Mouse (Mus musculus): ENCODE measurements at regions not wholly inside any gene's neighbourhood (a gene's known extent, or its start where the extent isn't known, plus 50 kb on each side); places are given as distances from the start of the nearest gene placed in this dataset.

- peak; percentile 51 for DNase-seq (ENCODE audit: low read depth, low spot score)
These were observed 86.0 kb upstream of the Runx3 start for GRCm38 (mm10) chr4:135034406-135034805.

DNA sequence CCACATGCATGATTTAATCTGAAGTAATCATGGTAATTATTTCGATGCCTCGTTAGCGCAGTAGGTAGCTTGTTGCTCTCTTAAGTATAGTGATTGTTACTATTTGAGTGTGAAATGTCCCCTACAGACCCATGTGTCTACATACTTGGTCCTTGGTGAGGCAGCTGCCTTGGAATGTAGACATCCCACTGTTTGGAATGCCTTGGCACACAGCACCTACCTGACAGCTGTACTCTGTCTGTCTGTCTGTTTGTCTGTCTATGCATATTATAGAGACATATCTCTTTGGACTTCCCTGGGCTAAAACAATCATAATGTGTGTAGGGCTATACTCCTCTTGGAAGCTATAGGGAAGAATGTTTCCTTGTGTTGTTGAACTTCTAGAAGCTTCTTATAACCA is 83.7 kb upstream of the Runx3 start:
- DNase-seq (ENCODE audit: low read depth, low spot score) = no peak

GRCm38 (mm10) chr4:135039234-135039633 is 81.2 kb upstream of the Runx3 start:
- DNase-seq (ENCODE audit: low read depth, low spot score) = no peak

DNA sequence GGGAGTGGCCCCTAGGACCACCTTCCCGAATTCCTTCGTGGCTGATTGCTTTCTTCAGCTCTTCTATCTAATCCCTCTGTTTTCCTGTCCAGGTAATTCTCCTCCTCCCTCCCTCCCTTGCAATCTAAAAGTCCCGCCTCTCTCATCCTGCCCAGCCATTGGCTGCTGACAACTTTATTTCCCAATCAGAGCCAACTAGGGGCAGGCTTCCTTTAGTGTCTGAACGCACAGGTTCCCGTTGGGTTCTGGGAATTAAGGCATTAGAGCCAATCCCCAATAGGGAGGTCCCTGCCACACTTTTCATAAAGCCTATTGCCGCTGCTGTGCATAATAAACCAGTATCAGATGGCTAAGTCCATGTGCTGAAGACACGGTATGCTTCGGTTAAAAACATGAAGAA is 78.5 kb upstream of the Runx3 start:
- DNase-seq (ENCODE audit: low read depth, low spot score) = no peak

GRCm38 (mm10) chr4:135042501-135042900 is 78.0 kb upstream of the Runx3 start:
- no peak for DNase-seq (ENCODE audit: low read depth, low spot score)

DNA sequence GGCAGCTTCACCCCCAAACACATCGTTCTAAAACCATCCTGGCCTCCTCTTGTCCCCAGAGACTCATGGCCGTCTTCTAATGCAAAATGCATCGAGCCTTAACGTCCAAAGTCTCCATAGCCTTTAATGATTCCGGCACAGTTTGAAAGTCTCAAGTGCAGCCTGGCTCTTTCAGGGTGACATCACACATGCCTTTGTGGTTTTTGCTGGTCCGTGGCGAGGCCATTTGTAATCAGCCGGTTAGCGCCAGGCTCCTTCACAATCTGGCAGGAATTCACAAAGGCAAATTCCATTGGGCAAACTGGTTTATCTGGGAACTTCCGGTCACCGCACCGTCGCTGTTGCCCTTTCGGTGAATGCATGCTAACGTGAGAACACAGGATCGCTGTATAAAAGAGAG is 75.4 kb upstream of the Runx3 start:
- DNase-seq (ENCODE audit: low read depth, low spot score) = no peak

DNA sequence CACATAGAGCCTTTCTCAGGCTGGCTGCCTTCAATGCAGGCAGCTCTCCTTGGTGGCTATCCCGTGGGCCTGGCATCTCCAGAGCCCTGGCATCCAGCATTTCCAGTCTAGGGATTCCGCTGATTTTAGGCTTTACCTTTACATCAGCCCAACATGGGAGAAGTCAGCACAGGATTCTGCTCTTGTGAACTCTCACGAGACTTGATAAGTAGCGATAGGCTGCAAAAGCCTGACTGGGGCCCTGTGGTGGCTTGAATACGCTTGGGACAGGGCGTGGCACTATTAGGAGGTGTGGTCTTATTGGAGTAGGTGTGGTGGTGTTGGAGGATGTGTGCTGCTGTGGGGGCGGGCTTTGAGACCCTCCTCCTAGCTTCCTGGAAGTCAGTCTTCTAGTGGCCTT is 73.8 kb upstream of the Runx3 start:
- no peak for DNase-seq (ENCODE audit: low read depth, low spot score)

GRCm38 (mm10) chr4:135047251-135047650 is 73.2 kb upstream of the Runx3 start:
- DNase-seq (ENCODE audit: low read depth, low spot score) = no peak

- DNase-seq (ENCODE audit: low read depth, low spot score) = no peak
These were observed 72.7 kb upstream of the Runx3 start for GRCm38 (mm10) chr4:135047771-135048170.

DNA sequence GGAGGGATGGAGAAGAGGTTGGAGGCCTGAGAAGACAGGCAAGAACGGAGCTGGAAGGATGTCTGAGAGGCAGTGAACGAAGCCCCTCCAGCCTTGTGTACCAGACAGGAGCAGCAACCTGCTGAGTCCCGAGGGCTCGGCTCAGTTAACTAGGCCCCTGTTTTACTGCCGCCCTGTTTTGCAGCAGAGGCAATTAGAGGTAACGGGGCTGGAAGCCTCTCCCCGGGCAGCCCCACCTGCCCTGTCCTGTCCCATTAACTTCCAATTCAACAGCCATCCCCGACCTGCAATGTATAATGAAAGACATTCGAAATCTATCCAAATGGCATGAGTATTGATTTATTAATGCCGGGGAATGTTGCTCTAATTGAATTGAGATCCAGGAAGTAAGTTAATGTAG is 70.5 kb upstream of the Runx3 start:
- no peak for DNase-seq (ENCODE audit: low read depth, low spot score)

GRCm38 (mm10) chr4:135051466-135051865 is 69.0 kb upstream of the Runx3 start:
- no peak for DNase-seq (ENCODE audit: low read depth, low spot score)

DNA sequence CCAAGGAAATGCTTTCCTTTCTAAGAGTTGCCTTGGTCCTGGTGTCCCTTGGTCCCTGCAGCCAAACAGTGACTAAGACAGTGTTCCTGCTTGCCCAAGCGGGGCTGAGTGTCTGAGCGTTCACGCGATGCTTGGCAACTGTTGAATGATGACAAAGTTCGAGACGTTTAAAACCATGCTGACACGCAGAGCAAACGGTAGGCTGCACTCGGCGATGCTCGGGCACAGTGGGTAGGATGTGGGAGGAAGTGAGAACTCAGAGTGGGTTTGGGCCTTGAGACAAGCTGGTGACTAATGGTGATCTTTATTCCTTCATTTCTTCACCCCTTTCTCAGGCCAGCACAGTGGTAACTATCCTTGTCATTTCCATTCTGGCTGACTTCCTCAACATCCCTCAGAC is 66.9 kb upstream of the Runx3 start:
- no peak for DNase-seq (ENCODE audit: low read depth, low spot score)

DNA sequence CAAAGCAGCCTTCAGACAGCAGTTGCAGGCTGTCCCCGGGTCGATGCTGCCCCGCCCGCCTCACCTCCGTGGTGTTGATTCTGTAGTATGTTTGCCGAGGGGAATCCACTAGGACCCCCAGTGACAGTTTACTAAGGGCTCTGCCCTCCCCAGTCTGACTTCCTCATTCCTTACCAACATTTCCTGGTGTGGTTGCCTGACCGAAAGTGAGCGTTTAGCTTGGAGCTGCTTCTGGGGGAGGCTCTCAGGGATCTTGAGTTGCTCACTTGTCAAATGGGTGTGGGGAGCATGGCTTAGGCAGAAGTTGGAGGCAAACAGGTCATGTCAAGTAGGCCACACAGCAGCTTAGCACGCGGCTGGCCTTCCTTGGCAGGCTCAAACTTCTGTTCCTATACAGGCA is 66.1 kb upstream of the Runx3 start:
- no peak for DNase-seq (ENCODE audit: low read depth, low spot score)

GRCm38 (mm10) chr4:135056371-135056770 is 64.1 kb upstream of the Runx3 start:
- no peak for DNase-seq (ENCODE audit: low read depth, low spot score)

DNA sequence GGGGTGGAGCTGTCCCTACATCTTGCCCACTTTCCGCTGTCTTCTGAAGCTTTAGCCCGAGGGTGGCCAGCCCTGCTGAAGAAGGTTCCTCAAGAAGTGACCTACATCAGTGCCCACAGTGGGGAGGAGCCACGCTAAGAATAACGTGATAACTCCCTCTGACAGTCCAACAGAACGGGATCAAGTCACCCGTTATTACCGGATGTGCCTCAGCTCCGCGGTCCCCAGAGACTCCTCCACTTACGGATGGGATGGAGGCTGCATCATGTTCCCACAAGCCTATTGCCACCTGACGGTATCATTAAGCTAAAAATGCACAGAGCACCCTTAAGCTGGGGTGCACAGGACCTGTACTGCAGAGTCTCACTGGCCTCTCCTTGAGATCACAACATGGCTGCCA is 63.2 kb upstream of the Runx3 start:
- no peak for DNase-seq (ENCODE audit: low read depth, low spot score)

DNA sequence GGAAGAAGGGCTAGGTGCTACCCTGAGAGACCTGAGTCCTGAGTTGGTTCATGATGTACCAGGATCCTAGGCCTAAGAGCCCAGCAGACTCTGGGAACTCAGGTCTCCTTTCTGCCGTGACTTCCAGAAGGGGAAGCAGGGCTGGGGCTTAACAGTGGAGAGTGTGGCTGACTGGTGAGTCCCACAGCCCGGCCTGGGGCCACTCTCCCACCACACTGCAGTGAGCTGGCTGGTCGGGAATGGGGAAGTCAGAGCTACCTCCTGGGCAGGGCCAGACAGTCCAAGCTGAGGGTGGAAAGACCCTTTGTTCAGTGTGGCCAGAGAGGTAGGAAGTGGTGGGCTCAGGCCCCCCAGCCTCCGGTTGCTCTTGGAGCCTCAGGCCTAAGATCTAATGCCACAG is 61.6 kb upstream of the Runx3 start:
- DNase-seq (ENCODE audit: low read depth, low spot score) = no peak

GRCm38 (mm10) chr4:135061030-135061743 is 59.3 kb upstream of the Runx3 start:
- DNase-seq (ENCODE audit: low read depth, low spot score) = no peak

GRCm38 (mm10) chr4:135066766-135067479 is 53.5 kb upstream of the Runx3 start:
- DNase-seq (ENCODE audit: low read depth, low spot score) = peak; percentile 87

DNA sequence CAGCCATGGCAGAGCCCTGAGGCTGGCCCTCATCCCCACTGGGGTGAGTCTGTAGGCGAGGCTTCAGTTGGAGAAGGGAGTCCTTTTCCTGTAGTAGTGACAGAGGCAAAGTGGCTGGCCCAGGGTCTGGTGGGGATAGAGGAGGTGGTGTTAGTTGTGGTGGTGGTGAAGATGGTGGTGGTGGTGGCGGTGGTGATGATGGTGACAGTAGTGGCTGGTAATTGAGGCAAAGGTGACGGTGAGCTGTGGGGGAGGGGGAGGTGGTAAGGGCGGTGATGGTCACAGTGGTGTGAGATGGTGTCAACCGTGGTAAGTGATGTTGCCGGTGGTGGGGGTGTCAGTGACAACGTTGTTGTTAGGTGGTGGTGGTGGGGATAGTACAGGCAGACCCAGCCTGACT is 52.6 kb upstream of the Runx3 start:
- peak; percentile 38 for DNase-seq (ENCODE audit: low read depth, low spot score)

DNA sequence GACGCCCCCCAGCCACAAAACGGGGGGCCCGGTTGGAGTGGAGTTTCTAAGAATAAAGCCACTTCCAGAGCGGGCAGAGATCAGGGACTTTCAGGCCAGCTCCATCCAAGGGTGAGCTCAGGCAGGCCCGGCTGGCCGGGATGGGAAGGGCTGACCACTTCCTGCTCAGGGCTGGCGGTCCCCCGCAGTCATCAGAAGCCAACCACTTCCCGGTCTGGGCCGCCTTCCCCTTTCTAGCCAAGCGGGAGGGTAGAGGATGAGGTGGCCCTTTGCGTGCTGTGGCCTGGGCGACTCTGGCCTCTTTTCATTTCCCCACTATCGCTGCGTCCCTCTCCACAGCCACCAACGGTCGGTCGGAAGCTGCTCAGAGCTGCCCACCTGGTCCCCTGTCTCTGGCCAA is 50.6 kb upstream of the Runx3 start:
- no peak for DNase-seq (ENCODE audit: low read depth, low spot score)
